Comparison of ENCODE assay signal across 26 mouse cellular contexts in genomic region chr8:109803211-109803610, GRCm38 (mm10).
"Had no signal": no experiment of that assay in that cellular context is flagged by ENCODE, and none has a peak within 500 bp of the region (broad histone marks: within the 10 kb centered on the region; RNA-seq: fewer than 3 reads in every experiment).

No protein-coding gene starts in this region.

- DNase-seq: gastrocnemius, adult 2 months; gastrocnemius, postnatal 10 days; gastrocnemius, postnatal 25 days; heart, adult 2 months; heart, postnatal 14 days; heart, postnatal 4 days; liver; liver, embryonic 13.5 days; liver, postnatal 0 days had no signal

- H3K4me2 ChIP-seq: heart, embryonic 11.5 days; heart, embryonic 13.5 days; heart, embryonic 15.5 days; hindbrain, embryonic 12.5 days; hindbrain, embryonic 14.5 days; intestine, embryonic 15.5 days; kidney, embryonic 15.5 days; limb, embryonic 12.5 days; liver, embryonic 13.5 days; liver, embryonic 15.5 days had no signal

- H3K36me3 ChIP-seq: heart, embryonic 15.5 days; intestine, embryonic 15.5 days had no signal

- ATAC-seq: forebrain, embryonic 16.5 days; hindbrain, embryonic 16.5 days; inflammation-experienced regulatory T-cells, adult 6 months; intestine, embryonic 15.5 days; intestine, postnatal 0 days; liver, postnatal 0 days had no signal

- H3K9ac ChIP-seq: heart, embryonic 13.5 days; heart, embryonic 15.5 days; hindbrain, embryonic 12.5 days; hindbrain, embryonic 14.5 days; intestine, embryonic 15.5 days; kidney, embryonic 15.5 days; limb, embryonic 12.5 days; liver, embryonic 13.5 days; liver, embryonic 15.5 days; liver, postnatal 0 days had no signal

- H3K4me1 ChIP-seq: hindbrain, embryonic 12.5 days had no signal

- H3K27me3 ChIP-seq: heart, embryonic 13.5 days; heart, embryonic 15.5 days; hindbrain, embryonic 12.5 days; intestine, embryonic 15.5 days; kidney, embryonic 15.5 days; limb, embryonic 12.5 days; liver, embryonic 13.5 days; liver, embryonic 15.5 days had no signal

- H3K9me3 ChIP-seq: heart, embryonic 13.5 days; heart, embryonic 15.5 days; hindbrain, embryonic 10.5 days; hindbrain, embryonic 12.5 days; intestine, embryonic 15.5 days; kidney, embryonic 15.5 days; limb, embryonic 10.5 days; limb, embryonic 12.5 days; liver, embryonic 13.5 days; liver, embryonic 15.5 days had no signal

- H3K4me3 ChIP-seq: gastrocnemius, adult 2 months; heart, adult 2 months; heart, embryonic 13.5 days; heart, embryonic 15.5 days; hindbrain, embryonic 10.5 days; hindbrain, embryonic 12.5 days; intestine, embryonic 15.5 days; kidney, embryonic 15.5 days; left cerebral cortex, adult 2 months; limb, embryonic 10.5 days; limb, embryonic 12.5 days; liver, embryonic 13.5 days; liver, embryonic 15.5 days had no signal

- H3K27ac ChIP-seq: gastrocnemius, adult 2 months; heart, adult 2 months; heart, embryonic 13.5 days; heart, embryonic 15.5 days; hindbrain, embryonic 10.5 days; hindbrain, embryonic 12.5 days; hindbrain, embryonic 14.5 days; intestine, embryonic 15.5 days; kidney, embryonic 15.5 days; kidney, postnatal 0 days; left cerebral cortex, adult 2 months; limb, embryonic 10.5 days; limb, embryonic 12.5 days; liver, embryonic 13.5 days; liver, embryonic 15.5 days had no signal
